ENCODE assay signal across 30 mouse cellular contexts in the genomic region with DNA sequence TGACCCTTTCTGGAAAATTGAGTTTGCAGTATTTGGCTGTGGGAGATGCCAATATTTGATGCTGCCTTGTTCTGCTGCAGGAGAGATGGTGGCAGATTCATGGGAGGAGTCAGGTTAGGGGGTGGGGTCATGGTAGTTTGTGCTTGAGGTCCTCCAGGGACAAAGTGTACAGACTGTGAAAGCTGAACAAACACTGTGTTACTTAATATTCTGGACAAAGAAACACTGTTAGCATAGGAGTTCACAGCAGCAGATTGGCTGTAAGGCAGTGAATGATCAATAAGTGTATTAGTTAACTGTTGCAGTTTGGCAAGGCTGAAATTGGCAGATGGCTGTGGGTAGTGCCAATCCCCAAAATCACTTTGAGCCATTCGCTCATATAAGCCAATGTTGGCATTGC. TPM values are rescaled to one million over a fixed set of nuclear protein-coding genes. Genes with fewer than 3 reads are reported as not detected.
A peak's percentile ranks its signal among the peaks of the same experiment; 100 is the strongest.
DNase-seq lines count a peak whose midpoint lies in the region; ATAC-seq and TF ChIP-seq lines count a peak whose summit lies in the region.
"Had no signal": no experiment of that assay in that cellular context is flagged by ENCODE, and none has a peak within 500 bp of the region (broad histone marks: within the 10 kb centered on the region; RNA-seq: fewer than 3 reads in every experiment).

No protein-coding gene starts in this region.

- no peak overlapping the region for H3K27ac ChIP-seq in liver, embryonic 13.5 days
- no peak overlapping the region for H3K27ac ChIP-seq in liver, embryonic 12.5 days
- no peak overlapping the region for H3K27ac ChIP-seq in liver, postnatal 0 days (ENCODE audit: low read depth)
- H3K27ac ChIP-seq: embryonic facial prominence, embryonic 10.5 days; embryonic facial prominence, embryonic 12.5 days; forebrain, embryonic 13.5 days; forebrain, embryonic 15.5 days had no signal

- H3K27me3 ChIP-seq in liver, embryonic 13.5 days, result no peaks in the 10 kb centered on the region
- H3K27me3 ChIP-seq in liver, embryonic 12.5 days (replicated peaks), result no peaks in the 10 kb centered on the region
- H3K27me3 ChIP-seq in liver, postnatal 0 days (ENCODE audit: insufficient read depth, low read length), result no peaks in the 10 kb centered on the region
- H3K27me3 ChIP-seq: CH12.LX; embryonic facial prominence, embryonic 12.5 days; forebrain, embryonic 13.5 days; forebrain, embryonic 15.5 days; Patski had no signal

- H3K9ac ChIP-seq in liver, embryonic 13.5 days, result no peak overlapping the region
- no peak overlapping the region for H3K9ac ChIP-seq in liver, embryonic 12.5 days
- H3K9ac ChIP-seq in liver, postnatal 0 days (replicated peaks), result no peak overlapping the region
- H3K9ac ChIP-seq: embryonic facial prominence, embryonic 12.5 days; forebrain, embryonic 13.5 days; forebrain, embryonic 15.5 days; forebrain, postnatal 0 days had no signal

- WGBS in liver, embryonic 13.5 days (ENCODE audit: insufficient replicate concordance), result 61% methylated on average over 1 of the region's 1 CpGs
- 50% methylated on average over 1 of the region's 1 CpGs for WGBS in liver, embryonic 12.5 days (ENCODE audit: insufficient replicate concordance)
- 46% methylated on average over 1 of the region's 1 CpGs for WGBS in liver, postnatal 0 days (ENCODE audit: insufficient replicate concordance)

- no peak for TF ChIP-seq CTCF in liver, postnatal 0 days (IDR thresholded peaks at IDR 0.05; ENCODE audit: low read depth)

- peak; percentile 58 for ATAC-seq in liver, embryonic 13.5 days (ENCODE audit: low read depth)
- no peak for ATAC-seq in liver, embryonic 12.5 days
- ATAC-seq in liver, postnatal 0 days, result peak; percentile 99
- ATAC-seq: activated CD4-positive, CD25-positive, alpha-beta regulatory T cell, adult 4 months; CD4-positive, CD25-positive, alpha-beta regulatory T cell, adult 4 months; forebrain, embryonic 13.5 days; forebrain, embryonic 15.5 days; forebrain, postnatal 0 days; Patski had no signal

- peak; percentile 1 for DNase-seq in adrenal gland, postnatal 10 days
- no peak for DNase-seq in adrenal gland, postnatal 14 days
- no peak for DNase-seq in liver, embryonic 13.5 days
- DNase-seq in brain, adult 2 months (ENCODE audit: low read depth, low spot score), result peak; percentile 0
- DNase-seq in liver, postnatal 0 days, result peak; percentile 45
- no peak for DNase-seq in layer of hippocampus, adult 8-10 months (ENCODE audit: low spot score in 2 of 2)
- DNase-seq: adrenal gland, adult 8-10 months; adrenal gland, postnatal 36 days; B cell, adult 2 months; cerebellum, adult 11 months; cerebellum, adult 18-20 months; cerebellum, adult 9-10 months; cerebellum, postnatal 10 days; cerebellum, postnatal 25 days; forebrain, postnatal 0 days had no signal

- H3K9me3 ChIP-seq in liver, embryonic 13.5 days (replicated peaks), result no peaks in the 10 kb centered on the region
- H3K9me3 ChIP-seq in liver, embryonic 12.5 days (replicated peaks), result 0 out of 2 replicates have a peak, but pooled peaks cover 6% of the 10 kb centered on the region
- no peaks in the 10 kb centered on the region for H3K9me3 ChIP-seq in liver, postnatal 0 days (ENCODE audit: low read length)

- TF ChIP-seq EP300 in liver, postnatal 0 days (IDR thresholded peaks at IDR 0.05; ENCODE audit: low read depth), result peak; percentile 72; the same call in 1 of the 2 replicates

- no peaks in the 10 kb centered on the region for H3K36me3 ChIP-seq in liver, embryonic 13.5 days
- H3K36me3 ChIP-seq in liver, embryonic 12.5 days, result no peaks in the 10 kb centered on the region
- no peaks in the 10 kb centered on the region for H3K36me3 ChIP-seq in liver, postnatal 0 days (replicated peaks; ENCODE audit: insufficient read depth, low read length)
- H3K36me3 ChIP-seq: embryonic facial prominence, embryonic 10.5 days; embryonic facial prominence, embryonic 12.5 days; forebrain, embryonic 15.5 days; G1E had no signal

- H3K4me3 ChIP-seq in liver, embryonic 13.5 days (replicated peaks), result no peak overlapping the region
- no peak overlapping the region for H3K4me3 ChIP-seq in liver, embryonic 12.5 days
- no peak overlapping the region for H3K4me3 ChIP-seq in liver, postnatal 0 days (ENCODE audit: low read depth, low read length)
- H3K4me3 ChIP-seq: embryonic facial prominence, embryonic 10.5 days; embryonic facial prominence, embryonic 12.5 days; forebrain, embryonic 13.5 days; forebrain, embryonic 15.5 days had no signal

- H3K4me1 ChIP-seq in liver, embryonic 13.5 days (replicated peaks), result no peaks in the 10 kb centered on the region
- H3K4me1 ChIP-seq in liver, embryonic 12.5 days, result no peaks in the 10 kb centered on the region
- no peaks in the 10 kb centered on the region for H3K4me1 ChIP-seq in liver, postnatal 0 days (ENCODE audit: insufficient read depth)
- H3K4me1 ChIP-seq: embryonic facial prominence, embryonic 10.5 days; embryonic facial prominence, embryonic 12.5 days; forebrain, embryonic 13.5 days; forebrain, embryonic 15.5 days had no signal

- H3K4me2 ChIP-seq in liver, embryonic 13.5 days, result no peak overlapping the region
- no peak overlapping the region for H3K4me2 ChIP-seq in liver, embryonic 12.5 days
- H3K4me2 ChIP-seq in liver, postnatal 0 days (ENCODE audit: low read depth, low read length), result no peak overlapping the region
- H3K4me2 ChIP-seq: embryonic facial prominence, embryonic 12.5 days; forebrain, embryonic 13.5 days; forebrain, embryonic 15.5 days had no signal

RNA-seq across cellular contexts. Expression of a gene that starts 23.3 kb away (rescaled TPM):
- 100 to 1,000 TPM in 1 of 2 experiments, 10 to 100 TPM in 1; 51.6 to 124 TPM for total RNA-seq in adrenal gland, postnatal 10 days (2021)
- 7.7 and 186 TPM in 2 replicates for total RNA-seq in adrenal gland, postnatal 14 days (2021)
- polyA plus RNA-seq in liver, embryonic 13.5 days (2015; fragmentation: Nextera tagmentation; extraction: Ambion mirVana), result 0.83 and 1.3 TPM in 2 replicates
- polyA plus RNA-seq in liver, embryonic 12.5 days (2016; fragmentation: Nextera tagmentation; extraction: Ambion mirVana), result 0.17 and 0.20 TPM in 2 replicates
- polyA plus RNA-seq in liver, postnatal 0 days (2015; fragmentation: Nextera tagmentation; extraction: Ambion mirVana), result 170 and 250 TPM in 2 replicates
- total RNA-seq in layer of hippocampus, adult 8-10 months (2022), result not detected
- total RNA-seq: adrenal gland, adult 18-20 months; adrenal gland, postnatal 36 days; CH12.LX; forebrain, postnatal 0 days had no signal
- polyA plus RNA-seq: activated CD4-positive, CD25-positive, alpha-beta regulatory T cell, adult 4 months; brain, embryonic 14.5 days; CD4-positive, CD25-positive, alpha-beta regulatory T cell, adult 4 months; cortical plate, adult 2 months; embryonic facial prominence, embryonic 10.5 days; embryonic facial prominence, embryonic 12.5 days; embryonic facial prominence, embryonic 14.5 days; forebrain, embryonic 11.5 days; forebrain, embryonic 13.5 days; forebrain, embryonic 15.5 days; forebrain, postnatal 0 days; G1E; Patski had no signal

Comparison
In these comparisons a context has a peak if more than half of its experiments do, and no peak if none do; other contexts are left out.
1. DNase-seq: peak in adrenal gland, postnatal 10 days (single experiment), brain, adult 2 months (single experiment) and liver, postnatal 0 days (single experiment); none in adrenal gland, postnatal 14 days (single experiment), liver, embryonic 13.5 days (single experiment) and layer of hippocampus, adult 8-10 months (0 of 2).